Mouse (Mus musculus) erythroblast, embryonic 14.5 days (primary cell): ENCODE measurements around the gene Gm49355. TPM values are rescaled to one million over a fixed set of nuclear protein-coding genes. Genes with fewer than 3 reads are reported as not detected.
"Not testable (repeated sequence)": the region's sequence is repeated elsewhere in the genome, so short reads cannot be mapped to it uniquely, and the experiment has no call there.

ENCODE experiments used
- H3K27me3 ChIP-seq: 2 replicates; pipeline ENCODE4 v1.6.1; 2012; ENCODE audit warnings: inconsistent platforms; ENCODE audit not compliant: control insufficient read depth
- H3K36me3 ChIP-seq: 2 replicates; pipeline ENCODE4 v1.6.1; 2012; ENCODE audit warnings: mild to moderate bottlenecking, inconsistent platforms; ENCODE audit not compliant: control insufficient read depth
- H3K4me1 ChIP-seq: 2 replicates; pipeline ENCODE4 v1.6.1; 2012; ENCODE audit warnings: inconsistent platforms; ENCODE audit not compliant: control insufficient read depth
- H3K4me3 ChIP-seq: replicated peaks from 2 replicates; pipeline ENCODE3; 2012; ENCODE audit warnings: moderate library complexity, mild to moderate bottlenecking, inconsistent platforms
- H3K9me3 ChIP-seq: 2 replicates; pipeline ENCODE4 v1.6.1; 2012; ENCODE audit warnings: low read length, inconsistent platforms, mixed read lengths; ENCODE audit not compliant: control insufficient read depth
- GATA1 ChIP-seq: IDR thresholded peaks from 2 replicates; pipeline ENCODE4 v1.6.1; 2012; ENCODE audit warnings: low read length, inconsistent platforms, mixed read lengths
- TAL1 ChIP-seq: IDR thresholded peaks from 3 replicates; pipeline ENCODE4 v1.6.1; 2012; ENCODE audit warnings: low read length, inconsistent platforms, mixed read lengths
- polyA plus RNA-seq: library from polyadenylated mRNA; stranded (reverse); fragments of >175 nt; gene quantifications from 2 replicates; pipeline ENCODE4 v1.2.3, GENCODE M21; 2012

Gm49355 gene
- polyA plus RNA-seq: not detected in 2 replicates

DNA sequence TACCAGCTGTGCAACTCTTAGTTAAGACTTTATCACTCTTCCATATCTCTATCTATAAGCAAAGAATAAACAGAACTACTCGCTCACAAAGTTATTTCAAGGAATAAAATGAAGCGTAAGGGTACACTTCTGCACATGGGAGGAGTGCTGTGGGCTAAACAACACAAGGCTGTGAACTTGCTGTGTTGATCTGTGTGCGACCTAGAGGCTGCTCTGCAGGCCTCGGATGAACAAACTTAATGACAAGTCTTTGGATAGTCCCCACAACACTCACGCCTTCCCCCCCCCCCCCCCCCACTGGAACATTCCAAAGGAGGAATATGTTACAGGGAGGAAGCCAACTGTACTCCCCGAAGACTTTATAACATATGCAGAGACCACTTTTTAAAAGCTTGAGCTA lies at the start of gene Gm49355:
Gene Gm49355, plus strand, starts transcription at position 336 of the 400 bp plus-strand sequence.
- H3K9me3 ChIP-seq: no peaks in the 10 kb centered on the region
- H3K36me3 ChIP-seq: peaks cover 4% of the 10 kb centered on the region
- TF ChIP-seq TAL1 (no peak), GATA1 (no peak)

DNA sequence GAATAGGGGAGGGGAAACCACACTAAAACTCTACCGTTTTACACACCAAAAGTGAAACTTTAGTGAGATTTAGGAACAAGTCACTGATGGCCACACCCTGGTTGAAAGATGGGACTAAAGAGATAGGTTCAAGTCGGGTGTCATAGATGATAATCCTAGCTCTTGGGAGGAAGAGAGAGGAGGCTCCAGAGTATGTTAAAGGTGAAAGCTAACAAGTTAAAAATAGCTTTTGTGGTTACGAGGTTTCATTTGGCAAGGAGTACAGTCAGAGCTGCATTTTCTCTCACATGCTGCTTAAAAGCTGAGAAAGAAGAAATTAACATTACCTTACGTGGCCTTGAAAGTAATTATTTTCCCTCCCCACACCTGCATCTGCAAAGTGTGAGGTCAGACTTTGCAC lies 40.0 kb upstream of the Gm49355 start:
- H3K4me3 ChIP-seq: no peak overlapping the region
- H3K4me1 ChIP-seq: no peaks in the 10 kb centered on the region
- TF ChIP-seq GATA1: no peak
- TF ChIP-seq TAL1: no peak
- no peaks in the 10 kb centered on the region for H3K27me3 ChIP-seq
- H3K9me3 ChIP-seq: no peaks in the 10 kb centered on the region
- no peaks in the 10 kb centered on the region for H3K36me3 ChIP-seq

More for the DNA sequence above, at the start of gene Gm49355:
- Histone ChIP-seq H3K4me3 (peak within 1 kb of the TSS; percentile 76), H3K4me1 (peaks cover 10% of the 10 kb centered on the region), H3K27me3 (peaks cover 2% of the 10 kb centered on the region; the same call in 1 of the 2 replicates)

DNA sequence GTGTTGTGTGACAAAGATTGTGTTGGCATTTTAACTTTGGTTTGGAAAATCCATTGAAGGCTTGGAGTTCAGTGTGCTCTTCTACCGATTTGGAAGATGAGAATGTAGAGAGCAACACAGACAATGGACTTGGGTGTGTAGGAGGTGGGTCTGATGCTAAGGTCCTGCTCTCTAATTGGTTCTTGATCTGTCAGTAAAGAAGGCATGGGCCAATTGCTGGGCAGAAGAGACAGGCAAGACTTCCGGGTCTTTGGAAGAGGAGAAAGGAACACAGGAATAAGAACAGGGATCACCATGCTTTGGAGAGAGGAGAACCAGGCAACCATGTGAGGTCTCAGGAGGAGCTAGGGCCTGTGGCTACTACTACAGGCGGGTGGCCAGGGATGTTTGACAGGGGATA lies 7.7 kb upstream of the Gm49355 start:
- H3K4me1 ChIP-seq: no peaks in the 10 kb centered on the region
- TF ChIP-seq TAL1 (no peak), GATA1 (no peak)
- H3K36me3 ChIP-seq: no peaks in the 10 kb centered on the region
- no peak overlapping the region for H3K4me3 ChIP-seq
- H3K27me3 ChIP-seq: peaks cover 2% of the 10 kb centered on the region; the same call in 1 of the 2 replicates
- no peaks in the 10 kb centered on the region for H3K9me3 ChIP-seq

DNA sequence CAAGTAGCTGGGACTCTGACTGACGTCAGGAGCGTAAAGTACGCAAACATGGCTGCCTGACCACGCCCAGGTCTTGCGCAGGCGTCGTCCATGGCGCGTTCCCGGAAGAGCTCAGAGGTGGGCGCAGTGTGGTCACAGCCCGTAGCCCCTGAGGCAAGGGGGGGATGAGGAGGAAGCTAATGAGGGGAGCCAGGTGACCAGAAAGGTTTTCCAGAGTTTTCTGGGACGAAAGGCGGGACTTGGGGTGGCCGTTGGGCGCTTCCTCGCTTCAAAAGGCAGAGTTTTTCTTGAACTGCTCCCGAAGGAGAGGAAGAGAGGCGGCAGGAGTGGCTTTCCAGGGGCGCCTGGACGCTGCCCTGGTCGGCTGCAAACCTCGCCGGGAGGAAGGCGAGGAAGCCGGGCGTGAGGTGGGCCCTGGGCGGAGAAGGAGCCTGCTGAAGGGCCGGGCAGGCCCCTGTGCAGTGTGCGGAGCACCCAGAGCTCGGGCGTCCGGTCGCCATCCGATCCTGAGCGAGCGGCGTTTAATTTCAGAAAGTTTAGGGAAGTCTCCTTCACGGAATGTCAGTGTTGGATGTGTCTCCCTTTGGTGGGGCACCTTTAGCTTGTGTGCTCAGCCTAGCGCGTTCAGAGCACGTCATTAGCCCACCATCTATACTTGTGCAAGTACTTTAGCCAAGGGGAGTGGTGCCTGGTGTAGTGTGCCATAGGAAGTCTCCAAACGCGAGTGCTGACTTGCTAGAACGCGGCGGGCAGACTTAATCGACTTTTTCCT lies 551 bp downstream of the Gm49355 start, which contains the start of gene 3830406C13Rik:
Gene 3830406C13Rik, plus strand, starts transcription at position 33 of the 772 bp plus-strand sequence.
- peaks cover 10% of the 10 kb centered on the region for H3K4me1 ChIP-seq
- H3K36me3 ChIP-seq: peaks cover 9% of the 10 kb centered on the region
- no peaks in the 10 kb centered on the region for H3K9me3 ChIP-seq
- peaks cover 2% of the 10 kb centered on the region; the same call in 1 of the 2 replicates for H3K27me3 ChIP-seq
- peak within 1 kb of the TSS; percentile 76 for H3K4me3 ChIP-seq
- TF ChIP-seq TAL1 (no peak), GATA1 (no peak)

DNA sequence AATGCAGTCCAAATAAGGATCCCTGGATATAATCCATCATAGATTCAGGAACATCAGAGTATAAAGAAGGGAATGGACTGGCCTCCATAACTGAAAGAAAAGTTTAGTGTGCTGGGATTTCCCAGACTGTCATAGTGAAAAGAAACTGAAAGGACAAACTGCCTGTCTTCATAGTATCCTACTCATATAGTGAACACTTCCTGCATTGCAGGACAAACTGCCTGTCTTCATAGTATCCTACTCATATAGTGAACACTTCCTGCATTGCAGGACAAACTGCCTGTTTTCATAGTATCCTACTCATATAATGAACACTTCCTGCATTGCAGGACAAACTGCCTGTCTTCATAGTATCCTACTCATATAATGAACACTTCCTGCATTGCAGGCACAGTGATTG lies 6.0 kb downstream of the Gm49355 start:
- not testable (repeated sequence) for H3K4me3 ChIP-seq, H3K27me3 ChIP-seq, H3K4me1 ChIP-seq, H3K9me3 ChIP-seq
- H3K36me3 ChIP-seq: peaks cover 18% of the 10 kb centered on the region

DNA sequence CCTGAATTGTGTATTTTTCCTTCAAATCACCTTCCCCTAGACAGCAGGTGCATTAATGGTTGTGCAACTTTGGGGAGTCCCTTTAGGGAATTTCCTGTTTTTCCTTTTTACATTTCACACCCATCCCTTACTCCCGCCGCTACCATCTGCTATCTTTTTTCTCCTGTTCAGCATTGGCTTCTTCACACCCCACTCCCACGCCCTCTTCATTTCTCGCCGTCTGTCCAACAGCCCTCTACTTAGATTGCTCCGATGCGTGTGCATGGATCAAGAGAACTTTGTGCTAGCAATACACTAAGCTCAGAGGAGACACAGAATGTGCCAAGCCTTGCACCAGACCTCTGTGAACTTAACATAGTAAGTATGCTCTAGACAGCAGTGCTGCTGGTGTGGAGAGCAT lies 12.6 kb downstream of the Gm49355 start:
- TF ChIP-seq GATA1: no peak
- no peak for TF ChIP-seq TAL1
- peaks cover 33% of the 10 kb centered on the region for H3K36me3 ChIP-seq
- H3K9me3 ChIP-seq: no peaks in the 10 kb centered on the region
- H3K27me3 ChIP-seq: no peaks in the 10 kb centered on the region
- H3K4me3 ChIP-seq: no peak overlapping the region
- H3K4me1 ChIP-seq: no peaks in the 10 kb centered on the region

DNA sequence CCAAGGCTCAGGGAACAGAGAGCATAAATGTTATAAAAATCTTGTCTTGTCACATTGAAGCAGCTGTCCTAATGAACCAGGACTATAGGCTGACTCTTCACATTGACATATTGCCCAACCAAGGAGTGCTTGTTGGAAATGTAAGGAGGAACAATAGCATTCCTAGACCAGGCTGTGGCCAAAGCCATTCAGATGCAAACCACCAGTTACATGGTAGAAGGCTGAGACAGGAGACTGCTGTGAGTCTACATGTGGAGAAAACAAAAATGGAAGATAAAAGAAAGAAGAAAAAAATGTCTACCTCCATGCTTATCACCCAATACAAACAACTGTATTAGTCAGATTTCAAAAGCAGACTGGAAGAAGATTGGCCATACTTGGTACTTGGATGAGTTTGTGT lies 15.4 kb downstream of the Gm49355 start:
- H3K36me3 ChIP-seq: peaks cover 32% of the 10 kb centered on the region

DNA sequence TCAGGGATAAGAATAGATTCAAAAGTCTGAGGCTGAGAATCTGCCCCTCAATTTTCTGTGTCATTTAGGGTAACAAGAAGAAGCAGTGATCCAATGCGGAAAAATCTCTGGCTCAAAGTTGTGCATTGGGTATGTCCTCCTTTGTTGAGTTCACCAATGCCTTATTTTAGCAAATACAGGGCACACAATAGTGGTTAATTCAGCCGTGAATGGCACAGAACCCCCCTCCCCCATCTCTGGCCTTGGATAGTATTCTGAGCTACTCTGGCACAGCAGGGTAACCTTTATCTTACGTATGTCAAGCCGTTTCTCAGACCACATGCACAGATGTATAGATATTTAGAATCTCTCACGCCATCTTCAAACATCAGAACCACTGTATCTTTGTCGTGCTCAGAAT lies 15.9 kb downstream of the Gm49355 start:
- H3K9me3 ChIP-seq: no peaks in the 10 kb centered on the region
- TF ChIP-seq GATA1: no peak
- TF ChIP-seq TAL1: no peak
- H3K4me1 ChIP-seq: no peaks in the 10 kb centered on the region
- no peak overlapping the region for H3K4me3 ChIP-seq
- peaks cover 29% of the 10 kb centered on the region for H3K36me3 ChIP-seq
- no peaks in the 10 kb centered on the region for H3K27me3 ChIP-seq

More for the DNA sequence above, 15.4 kb downstream of the Gm49355 start:
- Histone ChIP-seq H3K4me1 (no peaks in the 10 kb centered on the region), H3K27me3 (no peaks in the 10 kb centered on the region), H3K4me3 (no peak overlapping the region), H3K9me3 (no peaks in the 10 kb centered on the region)
- TF ChIP-seq TAL1 (no peak), GATA1 (no peak)

DNA sequence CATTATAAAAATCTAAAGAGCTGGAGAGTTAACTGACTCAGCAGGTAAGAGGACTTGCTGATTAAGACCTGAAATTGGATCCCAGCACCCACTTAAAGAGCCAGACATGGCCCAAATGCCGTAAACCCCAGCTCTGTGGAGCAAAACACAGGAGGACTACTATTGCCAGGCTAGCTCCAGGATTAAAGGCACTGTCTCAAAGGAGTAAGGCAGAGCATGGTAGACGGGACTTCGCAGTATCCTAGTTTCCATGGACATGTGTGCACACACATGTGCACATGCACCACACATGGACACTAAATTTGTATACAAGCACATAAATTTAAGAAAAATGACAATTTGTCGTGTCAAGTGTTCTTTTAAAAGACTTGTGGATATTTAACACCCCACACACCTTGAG lies 16.5 kb downstream of the Gm49355 start:
- Histone ChIP-seq H3K9me3 (no peaks in the 10 kb centered on the region), H3K4me3 (no peak overlapping the region), H3K36me3 (peaks cover 29% of the 10 kb centered on the region), H3K27me3 (no peaks in the 10 kb centered on the region), H3K4me1 (no peaks in the 10 kb centered on the region)
- TF ChIP-seq TAL1 (no peak), GATA1 (no peak)
